Mouse (Mus musculus) layer of hippocampus, postnatal 36 days (tissue): Measurements from ENCODE around the gene 1700069L16Rik. TPM values are rescaled to one million over a fixed set of nuclear protein-coding genes. Genes with fewer than 3 reads are reported as not detected.

ENCODE experiments used
- DNase-seq, 2 experiments: peaks; one replicate each; pipeline ENCODE4 v3.0.0; 2022
- total RNA-seq, 2 experiments: library from RNA; stranded (reverse); gene quantifications; 2 replicates each; pipeline ENCODE4 v1.2.3; 2021

Gene 1700069L16Rik
- not detected for total RNA-seq

GRCm38 (mm10) chr5:113724446-113724845 lies at the start of gene 1700069L16Rik:
TSS of gene 1700069L16Rik (minus strand) at chr5:113724772.
- peak; percentile 80 to 81 for DNase-seq

GRCm38 (mm10) chr5:113773664-113774063 lies 49.1 kb upstream of the 1700069L16Rik start:
- peak; percentile 83 to 86 for DNase-seq

GRCm38 (mm10) chr5:113772905-113773519 lies 48.4 kb upstream of the 1700069L16Rik start:
- DNase-seq: no peak

- DNase-seq: peak; percentile 92 to 93
Measured at GRCm38 (mm10) chr5:113772450-113772895, 47.9 kb upstream of the 1700069L16Rik start, which contains the start of the genes Sart3 and Iscu. TSS of gene Sart3 (minus strand) at chr5:113772510. TSS of gene Iscu (plus strand) at chr5:113772748.

- peak; percentile 88 to 89 for DNase-seq
Measured at GRCm38 (mm10) chr5:113771213-113772162, 46.9 kb upstream of the 1700069L16Rik start.

GRCm38 (mm10) chr5:113768806-113769205 lies 44.2 kb upstream of the 1700069L16Rik start:
- no peak for DNase-seq

GRCm38 (mm10) chr5:113765641-113766526 lies 41.3 kb upstream of the 1700069L16Rik start:
- DNase-seq: peak; percentile 37 to 41

- DNase-seq: no peak
Measured at GRCm38 (mm10) chr5:113764426-113764825, 39.9 kb upstream of the 1700069L16Rik start.

- no peak for DNase-seq
Measured at GRCm38 (mm10) chr5:113761585-113761984, 37.0 kb upstream of the 1700069L16Rik start.

- DNase-seq: no peak
Measured at GRCm38 (mm10) chr5:113755347-113756030, 30.9 kb upstream of the 1700069L16Rik start.

- DNase-seq: no peak
Measured at GRCm38 (mm10) chr5:113751521-113752157, 27.1 kb upstream of the 1700069L16Rik start.

- DNase-seq: no peak
Measured at GRCm38 (mm10) chr5:113748556-113749331, 24.2 kb upstream of the 1700069L16Rik start.

- DNase-seq: no peak
Measured at GRCm38 (mm10) chr5:113747629-113748028, 23.1 kb upstream of the 1700069L16Rik start.

- no peak for DNase-seq
Measured at GRCm38 (mm10) chr5:113737607-113738237, 13.2 kb upstream of the 1700069L16Rik start.

- no peak for DNase-seq
Measured at GRCm38 (mm10) chr5:113736522-113737164, 12.1 kb upstream of the 1700069L16Rik start.

GRCm38 (mm10) chr5:113736113-113736502 lies 11.5 kb upstream of the 1700069L16Rik start:
- no peak for DNase-seq

GRCm38 (mm10) chr5:113735345-113736112 lies 11.0 kb upstream of the 1700069L16Rik start, which contains the start of gene Ficd:
TSS of gene Ficd (plus strand) at chr5:113735803.
- peak; percentile 88 to 89 for DNase-seq

GRCm38 (mm10) chr5:113735023-113735344 lies 10.4 kb upstream of the 1700069L16Rik start:
- no peak for DNase-seq
